Mouse (Mus musculus) stomach, postnatal 0 days (tissue): ENCODE data around the gene Kremen1. TPM values are rescaled to one million over a fixed set of nuclear protein-coding genes. Genes with fewer than 3 reads are reported as not detected.

ENCODE experiments used
- ATAC-seq: fragments of 200-750 bp; cut with Nextera tagmentation; 2 replicates; pipeline ENCODE4 v1.8.0; 2017; ENCODE audit not compliant: low FRiP score, low TSS enrichment
- DNase-seq: peaks from one replicate; pipeline ENCODE4 v3.0.0-alpha.2; 2016; ENCODE audit warnings: low spot score
- H3K27ac ChIP-seq: fragments of 300-500 bp; sonication (generic); replicated peaks from 2 replicates; pipeline ENCODE4 v1.5.1; 2014; ENCODE audit warnings: mild to moderate bottlenecking, control low read depth
- H3K27me3 ChIP-seq: fragments of 300-500 bp; sonication (generic); 2 replicates; pipeline ENCODE4 v1.6.1; 2014; ENCODE audit warnings: low read length; ENCODE audit not compliant: control insufficient read depth, insufficient read depth
- H3K36me3 ChIP-seq: fragments of 300-500 bp; sonication (generic); 2 replicates; pipeline ENCODE4 v1.6.1; 2014; ENCODE audit warnings: low read length, mixed read lengths; ENCODE audit not compliant: control insufficient read depth, insufficient read depth
- H3K4me1 ChIP-seq: fragments of 300-500 bp; sonication (generic); replicated peaks from 2 replicates; pipeline ENCODE4 v1.6.1; 2014; ENCODE audit warnings: antibody characterized with exemption; ENCODE audit not compliant: control insufficient read depth, insufficient read depth
- H3K4me2 ChIP-seq: fragments of 300-500 bp; sonication (generic); replicated peaks from 2 replicates; pipeline ENCODE4 v1.6.1; 2014; ENCODE audit warnings: low read depth, mild to moderate bottlenecking, control low read depth, moderate library complexity
- H3K4me3 ChIP-seq: fragments of 300-500 bp; sonication (generic); 2 replicates; pipeline ENCODE4 v1.5.1; 2014; ENCODE audit warnings: low read depth, low read length, control low read depth
- H3K9ac ChIP-seq: fragments of 300-500 bp; sonication (generic); 2 replicates; pipeline ENCODE4 v1.6.1; 2014; ENCODE audit warnings: mild to moderate bottlenecking, low read length, control low read depth, mixed read lengths
- H3K9me3 ChIP-seq: fragments of 300-500 bp; sonication (generic); 2 replicates; pipeline ENCODE4 v1.6.1; 2016; ENCODE audit warnings: low read length; ENCODE audit not compliant: control insufficient read depth
- CTCF ChIP-seq: IDR thresholded peaks from 2 replicates; pipeline ENCODE4 v1.5.1; 2016; ENCODE audit warnings: antibody characterized with exemption, low read depth, mild to moderate bottlenecking, moderate library complexity
- EP300 ChIP-seq: optimal IDR thresholded peaks from 2 replicates; pipeline ENCODE3; 2016; ENCODE audit warnings: antibody characterized with exemption
- WGBS: fragments of 180-500 bp; shearing (Covaris S2); extraction: QIAGEN DNeasy Blood & Tissue Kit; methylation state at CpG from one replicate; pipeline ENCODE4 v1.1.7; 2014; 5-methylcytosine and 5-hydroxymethylcytosine counted together
- polyA plus RNA-seq: library from polyadenylated mRNA; unstranded; fragments of >200 nt; fragmentation: Nextera tagmentation; extraction: Ambion mirVana; gene quantifications from 2 replicates; pipeline ENCODE4 v1.2.1, GENCODE M21; 2015

Gene Kremen1
- polyA plus RNA-seq, 1 experiment from 2014 or later, result 12.7 TPM

DNA sequence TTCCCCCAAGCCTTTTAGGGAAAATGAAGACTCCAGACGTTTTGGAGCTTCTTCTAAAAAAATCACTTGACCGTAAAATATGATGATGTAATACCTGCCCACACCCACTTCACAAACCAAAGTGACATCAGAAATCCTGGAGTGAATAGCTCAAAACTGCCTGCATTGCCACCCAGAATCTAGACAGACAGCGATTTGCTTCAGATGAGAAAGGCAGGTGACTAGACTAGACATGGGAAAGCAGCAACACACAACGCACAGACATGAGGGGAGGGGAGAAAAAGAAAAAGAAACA is 10.7 kb upstream of the Kremen1 start:
- Histone ChIP-seq H3K4me3 (no peak overlapping the region), H3K9me3 (no peaks in the 10 kb centered on the region), H3K9ac (no peak overlapping the region), H3K27me3 (no peaks in the 10 kb centered on the region), H3K4me1 (no peaks in the 10 kb centered on the region), H3K4me2 (no peak overlapping the region), H3K36me3 (no peaks in the 10 kb centered on the region), H3K27ac (no peak overlapping the region)
- 54% methylated on average over 4 of the region's 4 CpGs for WGBS
- DNase-seq (no peak), ATAC-seq (no peak)
- no peak for TF ChIP-seq CTCF
- no peak for TF ChIP-seq EP300

DNA sequence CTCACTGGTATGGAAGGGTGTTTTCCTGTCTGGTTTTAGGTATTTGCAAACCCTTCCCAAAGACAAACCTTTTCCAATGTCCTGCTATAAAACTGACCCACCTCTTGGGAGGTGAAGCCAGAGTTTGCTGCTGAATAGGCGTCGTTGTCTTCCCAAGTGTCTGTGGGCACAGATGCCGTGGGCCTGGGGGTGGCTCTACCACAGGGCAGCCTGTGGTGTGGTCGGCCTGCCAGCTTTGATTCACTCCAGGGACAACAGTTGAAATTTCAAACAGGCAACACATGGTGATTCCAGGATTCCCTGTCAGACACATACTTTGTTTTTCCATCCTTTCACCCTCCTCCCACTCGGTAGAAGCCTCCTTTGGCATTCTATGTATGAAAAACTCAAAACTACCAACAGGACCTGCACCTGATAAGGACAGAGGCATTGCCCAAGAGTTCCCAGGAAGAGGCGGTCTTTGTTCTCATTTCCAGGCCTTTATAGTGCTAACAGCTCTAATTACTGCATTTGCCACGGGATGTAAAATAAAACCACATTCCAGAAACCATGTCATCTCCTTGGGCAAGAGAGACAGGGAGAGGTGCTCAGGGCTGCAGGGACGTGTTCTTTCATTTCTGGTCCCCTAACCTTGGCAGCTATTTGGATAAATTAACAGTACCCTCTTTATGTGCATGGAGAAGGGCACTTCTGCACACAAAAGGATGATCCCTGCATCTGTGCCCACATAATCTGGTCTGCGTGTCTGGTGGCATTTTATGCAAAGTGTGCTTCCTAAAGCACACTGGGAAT is 10.1 kb upstream of the Kremen1 start:
- WGBS, result 61% methylated on average over 9 of the region's 9 CpGs
- Histone ChIP-seq H3K27ac (no peak overlapping the region), H3K36me3 (no peaks in the 10 kb centered on the region), H3K9me3 (no peaks in the 10 kb centered on the region), H3K9ac (no peak overlapping the region), H3K4me3 (no peak overlapping the region), H3K4me2 (no peak overlapping the region), H3K4me1 (no peaks in the 10 kb centered on the region), H3K27me3 (no peaks in the 10 kb centered on the region)
- TF ChIP-seq CTCF (no peak), EP300 (no peak)
- ATAC-seq (no peak), DNase-seq (no peak)

DNA sequence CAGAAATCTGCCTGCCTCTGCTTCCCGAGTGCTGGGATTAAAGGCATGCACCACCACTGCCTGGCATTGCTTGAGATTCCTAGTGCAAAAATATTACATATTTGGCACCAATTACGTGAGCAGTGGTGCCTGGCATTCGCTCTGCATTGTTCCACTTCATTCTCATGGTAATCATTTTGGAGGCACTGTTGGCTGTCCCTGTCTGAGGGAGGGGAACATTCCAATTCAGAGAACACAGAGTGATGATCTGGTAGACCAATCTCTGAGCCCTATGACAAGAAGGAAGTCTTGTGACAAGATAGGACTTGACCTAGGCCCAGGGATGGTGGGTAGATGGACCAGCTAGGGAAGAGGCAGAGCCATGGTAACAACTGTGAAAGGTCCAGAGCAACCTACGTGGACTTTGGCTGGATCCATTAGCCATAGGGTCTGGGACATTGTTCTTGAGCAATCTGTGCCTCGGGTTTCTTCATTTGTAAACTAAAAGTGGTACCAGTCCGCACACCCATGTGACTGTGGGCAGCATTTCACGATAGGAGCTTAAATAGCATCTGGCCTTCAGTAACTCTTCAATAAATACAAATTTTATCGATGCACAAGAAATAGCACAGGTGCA is 8.6 kb upstream of the Kremen1 start:
- DNase-seq (no peak), ATAC-seq (no peak)

DNA sequence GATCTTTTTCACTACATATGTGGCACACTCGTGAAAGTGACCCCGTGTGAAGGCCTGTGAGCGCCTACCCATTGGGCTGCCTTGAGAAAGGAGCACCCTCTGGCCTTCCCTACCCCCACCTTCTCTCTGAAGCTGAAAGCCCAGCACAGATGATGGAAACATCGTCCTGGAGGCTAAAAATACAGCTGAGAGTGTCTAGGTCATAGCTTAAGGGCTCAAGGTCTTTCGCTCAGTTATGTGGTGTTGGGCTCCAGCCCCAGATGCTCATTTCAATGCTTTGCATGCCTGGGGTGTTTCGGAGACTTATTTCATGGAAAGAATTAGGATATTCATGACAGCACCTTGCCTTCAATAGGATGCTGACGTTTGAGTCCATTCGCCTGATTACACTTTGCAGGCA is 4.4 kb upstream of the Kremen1 start:
- no peak overlapping the region for H3K9ac ChIP-seq
- H3K9me3 ChIP-seq, result no peaks in the 10 kb centered on the region
- H3K4me2 ChIP-seq, result no peak overlapping the region
- no peak overlapping the region for H3K27ac ChIP-seq
- no peak for TF ChIP-seq EP300
- no peaks in the 10 kb centered on the region for H3K36me3 ChIP-seq
- DNase-seq (no peak), ATAC-seq (no peak)
- H3K27me3 ChIP-seq, result no peaks in the 10 kb centered on the region
- H3K4me3 ChIP-seq, result no peak overlapping the region
- WGBS, result 80% methylated on average over 8 of the region's 8 CpGs
- no peaks in the 10 kb centered on the region for H3K4me1 ChIP-seq

More for the DNA sequence above, 8.6 kb upstream of the Kremen1 start:
- no peak overlapping the region for H3K9ac ChIP-seq
- TF ChIP-seq CTCF (no peak), EP300 (no peak)
- no peak overlapping the region for H3K27ac ChIP-seq
- H3K4me3 ChIP-seq, result no peak overlapping the region
- no peak overlapping the region for H3K4me2 ChIP-seq
- no peaks in the 10 kb centered on the region for H3K36me3 ChIP-seq
- H3K27me3 ChIP-seq, result no peaks in the 10 kb centered on the region
- H3K9me3 ChIP-seq, result no peaks in the 10 kb centered on the region
- H3K4me1 ChIP-seq, result no peaks in the 10 kb centered on the region
- WGBS, result 88% methylated on average over 8 of the region's 8 CpGs

DNA sequence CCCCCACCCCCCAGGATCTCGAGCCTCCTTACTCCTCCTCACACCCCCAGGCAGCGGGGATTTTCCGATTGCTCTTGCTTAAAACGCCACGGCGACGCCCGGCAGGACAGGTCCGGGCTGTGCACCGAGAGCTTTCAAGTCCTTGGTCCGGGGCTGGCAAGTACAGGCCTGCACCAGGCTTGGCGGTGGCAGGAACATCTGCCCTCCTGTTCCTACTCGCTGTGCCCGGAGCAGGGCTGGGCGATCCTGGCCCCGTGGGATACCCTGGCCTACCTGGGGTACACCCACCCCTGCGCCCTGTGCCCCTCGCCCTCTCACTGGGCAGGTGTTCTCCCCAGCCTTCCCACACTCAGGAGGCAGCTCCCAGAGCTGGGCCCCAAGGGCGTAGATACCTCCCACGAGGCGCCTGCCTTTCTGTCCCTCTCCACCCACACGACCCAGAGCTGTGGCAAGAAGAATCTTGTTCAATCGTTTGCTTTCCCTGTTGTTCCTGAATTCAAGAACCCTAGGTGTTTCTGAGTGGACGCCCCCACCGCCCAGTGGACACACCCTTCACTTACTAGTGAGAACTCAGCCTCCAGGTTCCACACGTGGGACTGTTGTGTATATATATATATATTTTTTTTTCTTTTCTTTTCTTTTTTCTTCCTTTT is 1.8 kb upstream of the Kremen1 start:
- Histone ChIP-seq H3K4me2 (no peak overlapping the region), H3K9ac (no peak overlapping the region), H3K27ac (peak overlapping the region; percentile 84), H3K36me3 (no peaks in the 10 kb centered on the region; the same call in 1 of the 2 replicates), H3K27me3 (no peaks in the 10 kb centered on the region), H3K4me3 (no peak overlapping the region), H3K9me3 (no peaks in the 10 kb centered on the region), H3K4me1 (no peaks in the 10 kb centered on the region)
- peak; percentile 33 for DNase-seq
- ATAC-seq, result 0 out of 2 replicates have a peak, but pooled peaks have one; percentile 12
- TF ChIP-seq EP300 (peak; percentile 15), CTCF (no peak)
- WGBS, result 58% methylated on average over 26 of the region's 26 CpGs
